Mouse (Mus musculus) cerebellum, postnatal 25 days (tissue): ENCODE measurements around the gene Rasal2.

Experiments used
- DNase-seq, 2 experiments: peaks; one replicate each; pipeline ENCODE4 v3.0.0; 2021; ENCODE audit warnings: mixed read lengths in 2 of 2

Gene Rasal2

GRCm38 (mm10) chr1:157128219-157128618 is 284.2 kb downstream of the Rasal2 start:
- peak in 1 of 2 experiments; percentile 9 for DNase-seq

- no peak for DNase-seq
Measured at GRCm38 (mm10) chr1:157123836-157124235, 288.6 kb downstream of the Rasal2 start.

- no peak for DNase-seq
Measured at GRCm38 (mm10) chr1:157119168-157119567, 293.2 kb downstream of the Rasal2 start.

GRCm38 (mm10) chr1:157117440-157117839 is 295.0 kb downstream of the Rasal2 start:
- no peak for DNase-seq

GRCm38 (mm10) chr1:157114492-157114891 is 297.9 kb downstream of the Rasal2 start:
- no peak for DNase-seq

- no peak for DNase-seq
Measured at GRCm38 (mm10) chr1:157110287-157110835, 302.0 kb downstream of the Rasal2 start.

- DNase-seq, result no peak
Measured at GRCm38 (mm10) chr1:157108580-157108979, 303.8 kb downstream of the Rasal2 start, which contains the start of gene Tex35. TSS of gene Tex35 (minus strand) at chr1:157108680.

- no peak for DNase-seq
Measured at GRCm38 (mm10) chr1:157101122-157101865, 311.1 kb downstream of the Rasal2 start.

- DNase-seq, result no peak
Measured at GRCm38 (mm10) chr1:157095534-157095933, 316.9 kb downstream of the Rasal2 start.

GRCm38 (mm10) chr1:157092622-157093021 is 319.8 kb downstream of the Rasal2 start:
- no peak for DNase-seq

- no peak for DNase-seq
Measured at GRCm38 (mm10) chr1:157092140-157092539, 320.3 kb downstream of the Rasal2 start.

- DNase-seq, result no peak
Measured at GRCm38 (mm10) chr1:157090835-157091234, 321.6 kb downstream of the Rasal2 start.

GRCm38 (mm10) chr1:157086097-157086994 is 326.0 kb downstream of the Rasal2 start:
- DNase-seq, result peak; percentile 59 to 78
